Mouse (Mus musculus): Measurements from ENCODE around the gene Sox18.

Sox18 gene

DNA sequence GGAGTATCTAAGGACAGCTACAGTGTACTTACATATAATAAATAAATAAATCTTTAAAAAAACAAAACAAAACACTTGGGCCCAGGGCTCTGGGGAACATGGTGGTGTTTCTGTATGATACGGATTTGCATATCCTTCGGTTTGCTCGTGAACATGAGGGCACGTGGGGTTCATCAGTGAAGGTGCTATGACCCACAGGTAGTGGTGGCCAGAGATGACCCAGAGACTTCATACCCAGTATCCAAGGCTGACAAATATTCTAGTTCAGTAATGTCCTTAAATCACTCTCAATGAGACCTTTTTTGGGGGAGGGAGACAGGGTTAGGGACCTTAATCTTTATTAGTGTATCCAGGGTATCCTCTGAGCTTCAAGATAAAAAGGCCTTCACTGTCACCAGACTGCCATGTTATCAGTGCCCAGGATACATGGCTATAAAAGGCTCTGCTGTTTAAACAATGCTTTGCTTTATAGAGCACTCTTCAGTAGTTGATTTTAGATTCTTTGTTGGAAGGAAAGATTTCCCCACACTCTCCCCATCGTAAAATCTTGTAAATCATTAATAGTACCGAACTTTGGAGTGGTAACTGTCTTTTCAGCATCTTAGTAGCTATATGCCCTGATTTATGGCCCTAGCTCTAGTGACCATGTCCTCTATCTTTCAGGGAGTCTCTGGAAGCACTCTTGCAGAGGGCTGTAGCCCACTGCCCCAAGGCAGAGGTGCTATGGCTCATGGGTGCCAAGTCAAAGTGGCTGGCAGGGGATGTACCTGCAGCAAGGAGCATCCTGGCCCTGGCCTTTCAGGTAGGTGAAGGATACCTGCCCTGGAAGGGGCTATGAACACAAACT lies 24.6 kb downstream of the Sox18 start:
- no peak for DNase-seq (ENCODE audit: low spot score in 2 of 2)

DNA sequence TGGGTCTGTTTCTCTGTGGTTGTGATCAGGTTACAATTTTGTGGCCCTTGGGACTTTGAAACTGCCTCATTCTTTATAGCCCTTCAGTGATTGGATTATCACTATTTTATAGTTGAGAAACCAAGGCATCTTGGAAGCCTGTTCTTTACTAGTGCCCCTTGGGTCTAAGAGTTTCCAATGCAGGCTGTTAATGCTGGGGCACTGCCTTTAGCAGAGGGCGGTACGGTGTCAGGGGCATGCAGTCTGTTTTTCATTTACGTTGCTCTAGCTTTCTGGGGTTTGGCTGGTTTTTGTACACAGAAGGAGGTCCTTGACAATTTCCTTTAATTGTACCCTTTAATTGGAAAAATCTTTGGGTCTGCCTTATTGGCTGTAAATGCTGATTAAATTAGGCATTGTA lies 25.8 kb downstream of the Sox18 start:
- no peak for DNase-seq (ENCODE audit: low spot score in 2 of 2)

- DNase-seq (ENCODE audit: low spot score in 2 of 2), result peak in 1 of 2 experiments; percentile 22
Observed at GRCm38 (mm10) chr2:181644361-181644760, 27.1 kb downstream of the Sox18 start.

- no peak for DNase-seq (ENCODE audit: low spot score in 2 of 2)
Observed at GRCm38 (mm10) chr2:181635865-181636264, 35.6 kb downstream of the Sox18 start.

GRCm38 (mm10) chr2:181632624-181633023 lies 38.8 kb downstream of the Sox18 start:
- DNase-seq (ENCODE audit: low spot score in 2 of 2), result no peak

GRCm38 (mm10) chr2:181628471-181628870 lies 43.0 kb downstream of the Sox18 start:
- no peak for DNase-seq (ENCODE audit: low spot score in 2 of 2)

- no peak for DNase-seq (ENCODE audit: low spot score in 2 of 2)
Observed at GRCm38 (mm10) chr2:181623401-181623800, 48.0 kb downstream of the Sox18 start.

Measured in heart, adult 9 months (tissue).